In genomic region chr3:84447803-84448202, GRCm38 (mm10) we compare ENCODE assay signal across 22 mouse cellular contexts.
"Had no signal": no experiment of that assay in that cellular context is flagged by ENCODE, and none has a peak within 500 bp of the region (broad histone marks: within the 10 kb centered on the region; RNA-seq: fewer than 3 reads in every experiment).

No protein-coding gene starts in this region.

- ATAC-seq: liver, embryonic 12.5 days; midbrain, embryonic 13.5 days; midbrain, embryonic 16.5 days had no signal

- DNase-seq: kidney, adult 8-10 months; kidney, postnatal 10 days; kidney, postnatal 36 days; layer of hippocampus, postnatal 36 days; liver; lung, adult 18-20 months; lung, postnatal 10 days; lung, postnatal 36 days; thymus, adult 18-20 months; thymus, postnatal 36 days had no signal

- H3K4me2 ChIP-seq: kidney, embryonic 15.5 days; limb, embryonic 13.5 days; liver, embryonic 12.5 days; liver, embryonic 15.5 days; lung, embryonic 15.5 days; midbrain, embryonic 13.5 days had no signal

- H3K36me3 ChIP-seq: limb, embryonic 10.5 days; limb, embryonic 13.5 days; midbrain, embryonic 10.5 days had no signal

- H3K27ac ChIP-seq: kidney, embryonic 15.5 days; left cerebral cortex, adult 2 months; limb, embryonic 10.5 days; limb, embryonic 13.5 days; liver, embryonic 12.5 days; liver, embryonic 15.5 days; midbrain, embryonic 10.5 days; midbrain, embryonic 13.5 days had no signal

- H3K4me3 ChIP-seq: kidney, embryonic 15.5 days; left cerebral cortex, adult 2 months; limb, embryonic 10.5 days; limb, embryonic 13.5 days; liver, embryonic 12.5 days; liver, embryonic 15.5 days; lung, embryonic 15.5 days; megakaryocyte, embryonic 14.5 days; midbrain, embryonic 10.5 days; midbrain, embryonic 13.5 days; myocyte had no signal

- H3K9me3 ChIP-seq: kidney, embryonic 15.5 days; limb, embryonic 10.5 days; limb, embryonic 13.5 days; liver, embryonic 12.5 days; liver, embryonic 15.5 days; lung, embryonic 15.5 days; megakaryocyte, embryonic 14.5 days; midbrain, embryonic 10.5 days; midbrain, embryonic 13.5 days had no signal

- H3K9ac ChIP-seq: kidney, embryonic 15.5 days; limb, embryonic 13.5 days; liver, embryonic 12.5 days; liver, embryonic 15.5 days; lung, embryonic 15.5 days; midbrain, embryonic 13.5 days had no signal

- H3K27me3 ChIP-seq: lung, embryonic 15.5 days had no signal
